Mouse (Mus musculus): ENCODE data around the gene Pld4. TPM values are rescaled to one million over a fixed set of nuclear protein-coding genes. Genes with fewer than 3 reads are reported as not detected.
A peak's percentile ranks its signal among the peaks of the same experiment; 100 is the strongest.

Pld4 gene
- polyA plus RNA-seq, 1 experiment from 2014 or later = 32.5 TPM

GRCm38 (mm10) chr12:112768166-112768565 lies 7.7 kb downstream of the Pld4 start:
- ATAC-seq (replicated peaks; ENCODE audit: extremely low read depth, insufficient read depth, low FRiP score) = no peak
- WGBS = 82% methylated on average over 8 of the region's 8 CpGs
- H3K9me3 ChIP-seq (replicated peaks; ENCODE audit: control insufficient read depth, low read length) = no peaks in the 10 kb centered on the region
- H3K27ac ChIP-seq (ENCODE audit: low read length) = no peak overlapping the region
- no peak overlapping the region for H3K4me2 ChIP-seq (ENCODE audit: low read depth, low read length)
- H3K4me1 ChIP-seq (ENCODE audit: control insufficient read depth, insufficient read depth, low read length) = no peaks in the 10 kb centered on the region
- no peaks in the 10 kb centered on the region for H3K36me3 ChIP-seq (ENCODE audit: control insufficient read depth, insufficient read depth)
- no peaks in the 10 kb centered on the region for H3K27me3 ChIP-seq (ENCODE audit: control insufficient read depth, insufficient read depth, low read length)
- no peak overlapping the region for H3K4me3 ChIP-seq (ENCODE audit: low read length)
- no peak overlapping the region for H3K9ac ChIP-seq (ENCODE audit: low read length)

- ATAC-seq (replicated peaks; ENCODE audit: extremely low read depth, insufficient read depth, low FRiP score) = no peak
- Histone ChIP-seq H3K27ac (ENCODE audit: low read length) (no peak overlapping the region), H3K9ac (ENCODE audit: low read length) (no peak overlapping the region), H3K36me3 (ENCODE audit: control insufficient read depth, insufficient read depth) (no peaks in the 10 kb centered on the region), H3K27me3 (ENCODE audit: control insufficient read depth, insufficient read depth, low read length) (no peaks in the 10 kb centered on the region), H3K4me2 (ENCODE audit: low read depth, low read length) (no peak overlapping the region), H3K4me1 (ENCODE audit: control insufficient read depth, insufficient read depth, low read length) (no peaks in the 10 kb centered on the region; the same call in 1 of the 2 replicates), H3K9me3 (replicated peaks; ENCODE audit: control insufficient read depth, low read length) (no peaks in the 10 kb centered on the region), H3K4me3 (ENCODE audit: low read length) (no peak overlapping the region)
- WGBS = 72% methylated on average over 6 of the region's 6 CpGs
Measured at GRCm38 (mm10) chr12:112769031-112769430, 8.6 kb downstream of the Pld4 start.

GRCm38 (mm10) chr12:112769751-112770150 lies 9.3 kb downstream of the Pld4 start:
- Histone ChIP-seq H3K36me3 (ENCODE audit: control insufficient read depth, insufficient read depth) (no peaks in the 10 kb centered on the region), H3K9ac (ENCODE audit: low read length) (no peak overlapping the region), H3K4me2 (ENCODE audit: low read depth, low read length) (no peak overlapping the region), H3K4me1 (ENCODE audit: control insufficient read depth, insufficient read depth, low read length) (no peaks in the 10 kb centered on the region; the same call in 1 of the 2 replicates), H3K4me3 (ENCODE audit: low read length) (no peak overlapping the region), H3K27me3 (ENCODE audit: control insufficient read depth, insufficient read depth, low read length) (no peaks in the 10 kb centered on the region), H3K27ac (ENCODE audit: low read length) (no peak overlapping the region), H3K9me3 (replicated peaks; ENCODE audit: control insufficient read depth, low read length) (no peaks in the 10 kb centered on the region)
- ATAC-seq (replicated peaks; ENCODE audit: extremely low read depth, insufficient read depth, low FRiP score) = no peak
- 73% methylated on average over 2 of the region's 2 CpGs for WGBS

DNA sequence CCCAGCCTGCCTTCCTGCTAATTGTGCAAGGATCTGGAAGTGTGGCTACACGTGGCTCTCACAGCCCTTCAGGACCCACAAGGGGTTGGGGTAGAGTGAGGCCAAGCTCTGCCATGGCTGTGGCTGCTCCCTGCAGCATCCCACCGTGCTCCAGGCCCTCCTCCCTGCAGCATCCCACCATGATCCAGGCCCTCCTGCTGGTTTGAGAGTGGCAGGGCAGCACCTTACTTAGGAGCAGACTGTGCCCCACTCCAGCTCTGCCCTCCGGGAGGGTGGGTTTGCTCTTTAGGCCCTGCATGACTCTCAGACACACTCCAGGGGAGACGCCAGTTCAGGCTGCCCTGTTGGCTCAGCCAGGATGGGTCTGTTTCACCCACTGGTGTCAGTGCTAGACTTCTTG lies 9.9 kb downstream of the Pld4 start:
- H3K27ac ChIP-seq (ENCODE audit: low read length) = no peak overlapping the region
- H3K4me2 ChIP-seq (ENCODE audit: low read depth, low read length) = no peak overlapping the region
- H3K9ac ChIP-seq (ENCODE audit: low read length) = no peak overlapping the region
- H3K9me3 ChIP-seq (replicated peaks; ENCODE audit: control insufficient read depth, low read length) = peaks cover 3% of the 10 kb centered on the region; the same call in 1 of the 2 replicates
- no peaks in the 10 kb centered on the region for H3K27me3 ChIP-seq (ENCODE audit: control insufficient read depth, insufficient read depth, low read length)
- H3K36me3 ChIP-seq (ENCODE audit: control insufficient read depth, insufficient read depth) = no peaks in the 10 kb centered on the region
- WGBS = 77% methylated on average over 4 of the region's 4 CpGs
- ATAC-seq (replicated peaks; ENCODE audit: extremely low read depth, insufficient read depth, low FRiP score) = no peak
- no peaks in the 10 kb centered on the region; the same call in 1 of the 2 replicates for H3K4me1 ChIP-seq (ENCODE audit: control insufficient read depth, insufficient read depth, low read length)
- no peak overlapping the region for H3K4me3 ChIP-seq (ENCODE audit: low read length)

DNA sequence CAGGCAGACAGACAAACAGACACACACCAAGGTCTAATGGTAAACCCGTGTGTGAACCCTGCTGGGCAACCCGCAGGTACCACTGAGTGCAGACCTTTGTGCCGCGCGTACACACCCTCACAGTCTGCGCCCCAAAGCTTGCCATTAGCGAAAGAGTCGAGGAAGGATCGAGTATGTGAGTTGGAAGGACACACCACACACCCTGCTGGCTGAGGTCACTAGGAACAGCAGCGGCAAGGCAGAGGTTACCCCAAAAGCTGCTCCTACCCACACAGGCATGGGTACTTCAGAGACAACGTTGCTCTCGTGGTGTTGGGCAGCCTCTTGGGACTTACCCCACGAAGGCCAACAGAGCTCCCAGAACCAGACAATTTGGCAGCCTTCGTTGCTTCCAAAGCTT lies 11.9 kb downstream of the Pld4 start:
- Histone ChIP-seq H3K4me1 (ENCODE audit: control insufficient read depth, insufficient read depth, low read length) (no peaks in the 10 kb centered on the region; the same call in 1 of the 2 replicates), H3K4me2 (ENCODE audit: low read depth, low read length) (no peak overlapping the region), H3K9ac (ENCODE audit: low read length) (no peak overlapping the region), H3K4me3 (ENCODE audit: low read length) (no peak overlapping the region), H3K9me3 (replicated peaks; ENCODE audit: control insufficient read depth, low read length) (peaks cover 6% of the 10 kb centered on the region; the same call in 1 of the 2 replicates), H3K27ac (ENCODE audit: low read length) (no peak overlapping the region), H3K36me3 (ENCODE audit: control insufficient read depth, insufficient read depth) (no peaks in the 10 kb centered on the region), H3K27me3 (ENCODE audit: control insufficient read depth, insufficient read depth, low read length) (no peaks in the 10 kb centered on the region)
- ATAC-seq (replicated peaks; ENCODE audit: extremely low read depth, insufficient read depth, low FRiP score) = no peak
- WGBS = 89% methylated on average over 14 of the region's 14 CpGs

GRCm38 (mm10) chr12:112773366-112773765 lies 12.9 kb downstream of the Pld4 start:
- H3K9ac ChIP-seq (ENCODE audit: low read length) = 0 out of 2 replicates have a peak overlapping the region, but pooled peaks have one; percentile 23

DNA sequence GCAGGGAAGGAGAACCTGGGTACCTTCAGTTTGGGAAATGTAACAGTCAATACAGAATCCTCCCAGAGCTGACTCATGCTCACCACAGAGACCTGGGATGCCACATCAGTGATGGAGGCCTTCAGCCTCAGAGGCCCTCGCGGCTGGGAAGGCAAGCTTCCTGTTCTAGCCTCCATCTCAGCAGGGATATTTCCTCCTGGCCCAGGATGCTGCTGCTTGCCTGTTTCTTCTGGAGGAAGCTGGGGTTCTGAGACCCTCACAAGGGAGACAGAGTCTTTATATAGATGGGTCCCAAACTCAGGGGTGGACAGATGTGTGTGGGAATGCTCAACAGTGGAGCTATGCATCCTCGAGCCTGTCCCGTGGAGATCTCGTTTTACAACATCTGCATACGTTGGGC lies 13.6 kb downstream of the Pld4 start:
- Histone ChIP-seq H3K27me3 (ENCODE audit: control insufficient read depth, insufficient read depth, low read length) (no peaks in the 10 kb centered on the region), H3K9ac (ENCODE audit: low read length) (no peak overlapping the region), H3K4me1 (ENCODE audit: control insufficient read depth, insufficient read depth, low read length) (no peaks in the 10 kb centered on the region; the same call in 1 of the 2 replicates), H3K4me2 (ENCODE audit: low read depth, low read length) (no peak overlapping the region), H3K27ac (ENCODE audit: low read length) (no peak overlapping the region), H3K9me3 (replicated peaks; ENCODE audit: control insufficient read depth, low read length) (peaks cover 6% of the 10 kb centered on the region; the same call in 1 of the 2 replicates), H3K36me3 (ENCODE audit: control insufficient read depth, insufficient read depth) (no peaks in the 10 kb centered on the region), H3K4me3 (ENCODE audit: low read length) (no peak overlapping the region)
- ATAC-seq (replicated peaks; ENCODE audit: extremely low read depth, insufficient read depth, low FRiP score) = no peak
- WGBS = 70% methylated on average over 6 of the region's 6 CpGs

More at GRCm38 (mm10) chr12:112773366-112773765, 12.9 kb downstream of the Pld4 start:
- no peaks in the 10 kb centered on the region for H3K27me3 ChIP-seq (ENCODE audit: control insufficient read depth, insufficient read depth, low read length)
- H3K27ac ChIP-seq (ENCODE audit: low read length) = no peak overlapping the region
- ATAC-seq (replicated peaks; ENCODE audit: extremely low read depth, insufficient read depth, low FRiP score) = no peak
- H3K4me1 ChIP-seq (ENCODE audit: control insufficient read depth, insufficient read depth, low read length) = no peaks in the 10 kb centered on the region; the same call in 1 of the 2 replicates
- peaks cover 6% of the 10 kb centered on the region; the same call in 1 of the 2 replicates for H3K9me3 ChIP-seq (replicated peaks; ENCODE audit: control insufficient read depth, low read length)
- H3K4me3 ChIP-seq (ENCODE audit: low read length) = no peak overlapping the region
- H3K4me2 ChIP-seq (ENCODE audit: low read depth, low read length) = peak overlapping the region; percentile 36
- no peaks in the 10 kb centered on the region for H3K36me3 ChIP-seq (ENCODE audit: control insufficient read depth, insufficient read depth)
- 20% methylated on average over 9 of the region's 9 CpGs for WGBS

- ATAC-seq (replicated peaks; ENCODE audit: extremely low read depth, insufficient read depth, low FRiP score) = no peak
- Histone ChIP-seq H3K27ac (ENCODE audit: low read length) (no peak overlapping the region), H3K36me3 (ENCODE audit: control insufficient read depth, insufficient read depth) (no peaks in the 10 kb centered on the region), H3K4me2 (ENCODE audit: low read depth, low read length) (no peak overlapping the region), H3K9ac (ENCODE audit: low read length) (no peak overlapping the region), H3K4me3 (ENCODE audit: low read length) (no peak overlapping the region), H3K9me3 (replicated peaks; ENCODE audit: control insufficient read depth, low read length) (peaks cover 6% of the 10 kb centered on the region; the same call in 1 of the 2 replicates), H3K4me1 (ENCODE audit: control insufficient read depth, insufficient read depth, low read length) (no peaks in the 10 kb centered on the region; the same call in 1 of the 2 replicates), H3K27me3 (ENCODE audit: control insufficient read depth, insufficient read depth, low read length) (no peaks in the 10 kb centered on the region)
- WGBS = 86% methylated on average over 10 of the region's 10 CpGs
Measured at GRCm38 (mm10) chr12:112774481-112774880, 14.0 kb downstream of the Pld4 start.

GRCm38 (mm10) chr12:112791026-112791425 lies 30.6 kb downstream of the Pld4 start:
- Histone ChIP-seq H3K4me1 (ENCODE audit: control insufficient read depth, insufficient read depth, low read length) (peaks cover 25% of the 10 kb centered on the region), H3K9ac (ENCODE audit: low read length) (no peak overlapping the region), H3K9me3 (replicated peaks; ENCODE audit: control insufficient read depth, low read length) (no peaks in the 10 kb centered on the region), H3K4me2 (ENCODE audit: low read depth, low read length) (no peak overlapping the region), H3K27ac (ENCODE audit: low read length) (no peak overlapping the region), H3K4me3 (ENCODE audit: low read length) (no peak overlapping the region), H3K27me3 (ENCODE audit: control insufficient read depth, insufficient read depth, low read length) (no peaks in the 10 kb centered on the region; the same call in 1 of the 2 replicates), H3K36me3 (ENCODE audit: control insufficient read depth, insufficient read depth) (no peaks in the 10 kb centered on the region)
- ATAC-seq (replicated peaks; ENCODE audit: extremely low read depth, insufficient read depth, low FRiP score) = no peak
- 68% methylated on average over 8 of the region's 8 CpGs for WGBS
